Mouse (Mus musculus) urinary bladder, postnatal 25 days (tissue): ENCODE results near the gene Lrrc8d.

Source experiments
- DNase-seq: peaks from one replicate; pipeline ENCODE4 v3.0.0; 2022; ENCODE audit warnings: low spot score

Lrrc8d gene

DNA sequence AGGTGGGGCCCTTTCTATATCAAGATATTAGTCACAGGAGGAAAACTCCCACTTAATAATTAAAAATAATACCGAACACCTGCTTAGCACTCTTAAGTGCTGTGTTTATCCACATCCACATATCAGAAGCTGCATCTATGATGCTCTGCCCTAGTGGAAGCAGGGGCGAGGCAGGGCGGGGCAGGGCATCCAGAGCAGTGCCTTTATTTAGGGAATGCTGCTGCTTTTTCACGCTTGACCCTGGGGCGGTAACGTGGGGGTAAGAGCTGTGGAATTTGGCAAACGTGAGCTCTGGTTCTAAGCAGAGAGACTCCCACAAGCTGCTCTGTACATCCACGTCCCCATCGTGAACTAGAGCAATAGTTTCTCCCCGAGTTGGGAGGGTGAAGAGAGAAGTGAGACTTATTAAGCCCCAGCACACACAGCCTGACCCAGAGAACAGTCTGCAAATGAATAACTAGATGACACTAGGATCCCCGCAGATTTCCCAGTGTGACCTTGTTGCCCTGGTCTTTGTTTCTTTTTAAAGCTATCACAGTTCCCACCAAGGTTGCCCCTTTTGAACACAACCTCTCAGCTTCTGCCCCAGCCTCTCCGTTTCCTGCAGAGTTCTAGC lies 77.3 kb downstream of the Lrrc8d start:
- no peak for DNase-seq

GRCm38 (mm10) chr5:105777645-105778044 lies 77.9 kb downstream of the Lrrc8d start:
- no peak for DNase-seq

- DNase-seq = no peak
These were observed 78.4 kb downstream of the Lrrc8d start for GRCm38 (mm10) chr5:105778189-105778588.

- DNase-seq = no peak
These were observed 79.0 kb downstream of the Lrrc8d start for GRCm38 (mm10) chr5:105778723-105779122.

GRCm38 (mm10) chr5:105779331-105779730 lies 79.6 kb downstream of the Lrrc8d start:
- DNase-seq = peak; percentile 34

DNA sequence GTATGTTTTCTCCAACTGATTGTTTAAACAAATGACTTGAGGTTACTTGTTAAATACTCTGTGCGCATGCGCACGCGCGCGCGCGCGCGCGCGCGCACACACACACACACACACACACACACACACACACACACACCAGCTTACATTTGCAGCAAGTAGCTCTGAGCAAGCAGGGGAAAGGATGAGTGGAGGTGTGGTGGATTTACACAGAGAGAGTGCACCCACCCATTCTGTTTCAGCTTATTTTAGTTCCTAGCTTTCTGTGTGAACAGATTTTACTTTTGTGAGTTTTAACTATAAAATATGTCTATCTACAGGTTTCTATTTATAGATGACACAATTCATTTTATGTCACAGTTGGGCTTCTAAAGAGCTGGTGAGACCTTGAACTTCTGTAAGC lies 84.1 kb downstream of the Lrrc8d start:
- DNase-seq = no peak

- no peak for DNase-seq
These were observed 85.0 kb downstream of the Lrrc8d start for GRCm38 (mm10) chr5:105784724-105785123.

DNA sequence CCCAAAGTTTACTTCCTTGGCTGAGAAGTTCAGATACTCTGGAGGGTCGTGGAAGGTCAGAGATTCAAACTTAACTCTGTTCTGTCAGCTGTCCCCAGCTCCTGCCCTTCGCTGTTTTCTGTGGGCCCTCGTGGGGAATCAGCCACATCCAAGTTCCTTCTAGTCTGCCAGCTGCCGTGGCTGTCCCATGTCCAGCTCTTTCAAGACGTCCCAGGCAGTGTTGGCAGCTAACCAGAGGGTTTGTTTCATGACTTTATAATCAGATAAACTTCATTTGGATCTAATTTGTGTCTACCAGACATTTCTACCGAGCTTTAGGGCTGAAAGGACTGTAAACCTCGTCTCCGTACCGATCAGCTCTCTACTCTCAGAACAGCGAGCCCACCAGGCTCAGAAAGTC lies 87.8 kb downstream of the Lrrc8d start:
- no peak for DNase-seq

- no peak for DNase-seq
These were observed 90.0 kb downstream of the Lrrc8d start for GRCm38 (mm10) chr5:105789801-105790200.

DNA sequence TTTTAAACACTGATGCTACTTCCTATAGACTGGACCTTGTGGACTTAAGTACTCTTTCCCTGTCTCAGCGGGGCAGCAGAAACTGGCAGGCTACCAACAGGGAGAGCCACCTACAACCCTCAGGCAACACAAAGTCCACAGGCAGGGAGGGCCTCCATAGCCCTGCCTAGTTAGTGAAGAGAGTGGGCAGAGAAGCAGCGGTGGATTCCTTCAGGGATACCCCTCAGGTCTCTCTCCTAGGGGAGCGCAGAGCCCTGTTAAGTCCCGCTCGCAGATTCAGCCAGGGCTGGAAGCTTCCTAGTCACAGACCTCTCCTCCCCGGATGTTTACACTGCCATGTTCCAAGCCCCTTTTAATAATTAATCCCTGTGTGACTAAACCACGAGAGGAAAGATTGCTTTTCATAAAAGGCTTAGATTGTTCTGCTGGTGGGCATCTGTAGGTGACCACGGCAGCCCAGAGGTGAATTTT lies 92.6 kb downstream of the Lrrc8d start:
- peak; percentile 26 for DNase-seq

- peak; percentile 35 for DNase-seq
These were observed 93.2 kb downstream of the Lrrc8d start for GRCm38 (mm10) chr5:105792853-105793547.

- DNase-seq = no peak
These were observed 93.8 kb downstream of the Lrrc8d start for GRCm38 (mm10) chr5:105793548-105793940.

GRCm38 (mm10) chr5:105798421-105798820 lies 98.7 kb downstream of the Lrrc8d start:
- no peak for DNase-seq

- DNase-seq = no peak
These were observed 100.3 kb downstream of the Lrrc8d start for GRCm38 (mm10) chr5:105799850-105800635.

DNA sequence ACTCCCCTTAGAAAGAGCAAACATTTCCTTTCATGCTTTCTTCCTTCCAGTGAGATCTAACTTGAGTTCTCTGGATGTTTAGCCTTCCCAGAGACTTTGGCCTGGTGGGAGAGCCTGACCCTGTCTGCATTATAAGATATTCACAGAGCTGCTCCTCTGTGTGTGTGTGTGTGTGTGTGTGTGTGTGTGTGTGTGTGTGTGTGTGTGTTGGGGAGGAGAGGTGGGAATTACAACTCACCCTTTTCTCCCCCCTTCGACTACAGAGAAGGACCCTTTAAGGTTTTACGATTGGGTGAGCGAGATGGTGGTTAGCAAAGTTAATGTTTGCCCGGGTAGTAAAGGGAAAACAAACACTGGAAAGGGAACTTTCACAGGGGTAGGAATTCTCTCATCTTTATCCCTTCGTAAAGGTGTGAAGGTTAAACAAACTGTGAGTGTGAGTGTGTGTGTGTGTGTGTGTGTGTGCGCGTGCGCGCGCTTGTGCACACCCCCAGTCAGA lies 101.3 kb downstream of the Lrrc8d start:
- no peak for DNase-seq

DNA sequence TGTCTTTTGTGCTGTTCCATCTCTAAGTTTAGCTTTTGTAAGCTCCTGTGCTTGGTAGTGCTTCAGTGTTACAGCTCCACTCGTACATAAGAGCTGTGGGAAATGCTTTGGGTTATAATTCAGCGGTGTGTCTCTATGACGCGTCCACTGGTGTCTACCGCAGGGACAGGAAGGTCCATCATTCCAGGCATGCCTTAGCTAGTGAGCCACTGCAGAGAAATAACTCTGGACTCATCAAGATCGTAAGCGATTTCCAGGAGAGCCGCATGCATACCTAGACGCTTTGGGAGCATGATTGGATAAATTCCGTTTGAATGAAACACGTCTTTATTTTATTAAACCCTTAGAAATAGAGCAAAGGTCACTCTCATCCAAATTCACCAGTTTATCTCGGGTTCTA lies 106.2 kb downstream of the Lrrc8d start:
- DNase-seq = no peak

DNA sequence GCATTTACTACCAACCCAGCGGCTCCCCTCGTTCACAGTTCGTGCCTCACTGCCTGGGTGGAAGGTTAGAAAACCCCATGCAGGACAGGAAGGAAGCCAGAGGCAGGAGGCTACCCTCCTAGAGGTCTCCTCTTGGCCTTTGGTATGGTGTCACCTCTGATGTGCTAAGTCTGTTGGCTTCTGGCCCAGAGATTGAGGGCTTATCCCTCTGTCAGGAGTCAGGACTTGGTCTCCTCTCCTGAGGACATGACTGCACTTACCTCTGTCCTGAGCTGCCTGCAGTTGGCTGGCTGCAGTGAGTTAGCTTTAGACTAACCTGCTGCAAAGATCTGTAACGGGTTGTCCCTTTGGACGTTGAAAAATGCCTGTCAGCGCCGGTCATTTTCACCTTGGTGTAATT lies 107.7 kb downstream of the Lrrc8d start:
- DNase-seq = no peak

- no peak for DNase-seq
These were observed 109.3 kb downstream of the Lrrc8d start for GRCm38 (mm10) chr5:105809056-105809455.

DNA sequence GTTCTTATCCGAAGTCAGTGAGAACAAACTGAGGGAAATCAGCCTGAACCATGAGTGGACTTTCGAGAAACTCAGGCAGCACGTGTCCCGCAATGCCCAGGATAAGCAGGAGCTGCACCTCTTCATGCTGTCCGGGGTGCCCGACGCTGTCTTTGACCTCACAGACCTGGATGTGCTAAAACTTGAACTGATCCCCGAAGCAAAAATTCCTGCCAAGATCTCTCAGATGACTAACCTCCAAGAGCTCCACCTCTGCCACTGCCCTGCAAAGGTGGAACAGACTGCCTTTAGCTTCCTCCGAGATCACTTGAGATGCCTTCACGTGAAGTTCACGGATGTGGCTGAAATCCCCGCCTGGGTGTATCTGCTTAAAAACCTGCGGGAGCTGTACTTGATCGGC lies 113.3 kb downstream of the Lrrc8d start:
- no peak for DNase-seq

DNA sequence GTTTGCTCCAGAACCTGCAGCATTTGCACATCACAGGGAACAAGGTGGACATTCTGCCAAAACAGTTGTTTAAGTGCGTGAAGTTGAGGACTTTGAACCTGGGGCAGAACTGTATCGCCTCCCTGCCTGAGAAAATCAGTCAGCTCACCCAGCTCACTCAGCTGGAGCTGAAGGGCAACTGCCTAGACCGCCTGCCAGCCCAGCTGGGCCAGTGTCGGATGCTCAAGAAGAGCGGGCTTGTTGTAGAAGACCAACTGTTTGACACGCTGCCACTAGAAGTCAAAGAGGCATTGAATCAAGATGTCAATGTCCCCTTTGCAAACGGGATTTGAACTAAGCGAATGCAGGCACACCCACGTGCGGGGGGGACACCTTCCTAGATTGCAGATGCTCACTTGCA lies 114.2 kb downstream of the Lrrc8d start:
- no peak for DNase-seq

GRCm38 (mm10) chr5:105816118-105816517 lies 116.3 kb downstream of the Lrrc8d start:
- no peak for DNase-seq

- no peak for DNase-seq
These were observed 117.6 kb downstream of the Lrrc8d start for GRCm38 (mm10) chr5:105817248-105817976.
